Mouse (Mus musculus) ES-CJ7 (cell line): Measurements from ENCODE around the gene Larp1.

ENCODE experiments used
- DNase-seq: peaks from one replicate; pipeline ENCODE4 v3.0.0; 2011; ENCODE audit warnings: low read depth, low spot score

Larp1 gene

GRCm38 (mm10) chr11:58009051-58009515 lies at the start of gene Larp1:
TSS of gene Larp1 (plus strand) at chr11:58009064.
- no peak for DNase-seq

GRCm38 (mm10) chr11:57959924-57960323 lies 48.9 kb upstream of the Larp1 start:
- DNase-seq = no peak

- peak; percentile 91 for DNase-seq
Observed at GRCm38 (mm10) chr11:57962382-57963285, 46.2 kb upstream of the Larp1 start.

- DNase-seq = no peak
Observed at GRCm38 (mm10) chr11:57963291-57963870, 45.5 kb upstream of the Larp1 start.

GRCm38 (mm10) chr11:57966630-57967029 lies 42.2 kb upstream of the Larp1 start:
- DNase-seq = no peak

- no peak for DNase-seq
Observed at GRCm38 (mm10) chr11:57968301-57968700, 40.6 kb upstream of the Larp1 start.

- peak; percentile 98 for DNase-seq
Observed at GRCm38 (mm10) chr11:57970541-57970940, 38.3 kb upstream of the Larp1 start.

GRCm38 (mm10) chr11:57973001-57973912 lies 35.6 kb upstream of the Larp1 start:
- no peak for DNase-seq

GRCm38 (mm10) chr11:57973913-57974234 lies 35.0 kb upstream of the Larp1 start:
- DNase-seq = no peak

- DNase-seq = no peak
Observed at GRCm38 (mm10) chr11:57975876-57976275, 33.0 kb upstream of the Larp1 start.

- no peak for DNase-seq
Observed at GRCm38 (mm10) chr11:57977681-57978080, 31.2 kb upstream of the Larp1 start.

- DNase-seq = no peak
Observed at GRCm38 (mm10) chr11:57979621-57980020, 29.2 kb upstream of the Larp1 start.

- peak; percentile 58 for DNase-seq
Observed at GRCm38 (mm10) chr11:57981083-57981809, 27.6 kb upstream of the Larp1 start.

GRCm38 (mm10) chr11:57983480-57984342 lies 25.2 kb upstream of the Larp1 start:
- no peak for DNase-seq

GRCm38 (mm10) chr11:57984343-57984666 lies 24.6 kb upstream of the Larp1 start:
- DNase-seq = no peak

GRCm38 (mm10) chr11:57985485-57985884 lies 23.4 kb upstream of the Larp1 start:
- DNase-seq = no peak

GRCm38 (mm10) chr11:57986053-57986452 lies 22.8 kb upstream of the Larp1 start:
- no peak for DNase-seq

GRCm38 (mm10) chr11:57986456-57986855 lies 22.4 kb upstream of the Larp1 start:
- no peak for DNase-seq

GRCm38 (mm10) chr11:57986861-57987260 lies 22.0 kb upstream of the Larp1 start:
- DNase-seq = peak; percentile 70

GRCm38 (mm10) chr11:57998168-57998567 lies 10.7 kb upstream of the Larp1 start:
- DNase-seq = no peak
